Mouse (Mus musculus) erythroblast, adult 5-6 weeks (primary cell): ENCODE measurements around the gene Ccdc71. TPM values are rescaled to one million over a fixed set of nuclear protein-coding genes. Genes with fewer than 3 reads are reported as not detected.

Experiments
- ATAC-seq: replicated peaks from 2 replicates; pipeline ENCODE4 v1.8.0; 2016; ENCODE audit warnings: moderate number of reproducible peaks, mild to moderate bottlenecking, moderate TSS enrichment, inconsistent platforms; ENCODE audit not compliant: poor library complexity, low FRiP score, severe bottlenecking
- total RNA-seq, 2 experiments: library from RNA; stranded (forward) in 1 of 2; stranded (reverse) in 1 of 2; fragments of 150-400 nt in 1 of 2; fragments of 200-764, 138-1000 nt in 1 of 2; gene quantifications; 2 replicates each; pipeline versions ENCODE4 v1.2.3 to v1.2.4; 2015 to 2017; ENCODE audit warnings: low replicate concordance in 2 of 2

The Ccdc71 gene
- total RNA-seq, 2 experiments from 2014 or later, result 5.8 to 21.7 TPM

GRCm38 (mm10) chr9:108455747-108456571 lies 4.4 kb upstream of the Ccdc71 start:
- ATAC-seq, result no peak

DNA sequence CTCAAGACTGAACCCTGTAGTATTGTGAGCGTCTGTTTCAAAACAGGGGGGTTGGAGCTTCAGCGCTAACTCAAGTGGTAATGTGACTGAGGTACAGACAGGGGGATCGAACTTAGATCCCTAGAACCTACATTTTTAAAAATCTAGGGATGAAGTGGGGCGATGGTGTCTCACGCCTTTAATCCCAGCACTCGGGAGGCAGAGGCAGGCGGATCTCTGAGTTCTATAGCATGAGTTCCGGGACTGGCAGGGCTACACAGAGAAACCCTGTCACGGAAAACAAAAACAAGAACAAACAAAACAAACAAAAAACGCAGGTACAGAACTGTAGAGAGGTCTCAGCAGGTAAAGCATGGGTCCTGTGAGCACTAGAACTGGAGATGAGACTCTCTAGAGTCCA lies 3.4 kb upstream of the Ccdc71 start:
- ATAC-seq, result no peak

DNA sequence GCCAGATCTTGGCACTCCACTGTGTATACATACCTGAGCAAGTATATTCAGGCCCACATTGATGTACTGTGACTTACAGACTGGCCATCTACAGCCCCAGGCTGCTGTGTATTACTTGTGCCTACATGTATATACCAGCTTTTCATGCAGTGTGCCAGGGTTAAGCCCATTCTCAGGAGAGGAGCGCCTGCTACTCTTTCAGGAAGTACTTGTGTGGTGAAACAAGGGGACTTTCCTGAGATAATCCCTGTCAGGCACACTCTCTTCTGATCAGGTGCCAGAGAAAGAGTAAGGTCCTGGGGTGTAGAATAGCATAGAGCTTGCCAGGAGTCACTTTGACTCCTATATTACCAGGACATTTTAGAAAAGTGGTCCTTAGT lies 398 bp upstream of the Ccdc71 start:
- peak; percentile 15; the same call in 1 of the 2 replicates for ATAC-seq

DNA sequence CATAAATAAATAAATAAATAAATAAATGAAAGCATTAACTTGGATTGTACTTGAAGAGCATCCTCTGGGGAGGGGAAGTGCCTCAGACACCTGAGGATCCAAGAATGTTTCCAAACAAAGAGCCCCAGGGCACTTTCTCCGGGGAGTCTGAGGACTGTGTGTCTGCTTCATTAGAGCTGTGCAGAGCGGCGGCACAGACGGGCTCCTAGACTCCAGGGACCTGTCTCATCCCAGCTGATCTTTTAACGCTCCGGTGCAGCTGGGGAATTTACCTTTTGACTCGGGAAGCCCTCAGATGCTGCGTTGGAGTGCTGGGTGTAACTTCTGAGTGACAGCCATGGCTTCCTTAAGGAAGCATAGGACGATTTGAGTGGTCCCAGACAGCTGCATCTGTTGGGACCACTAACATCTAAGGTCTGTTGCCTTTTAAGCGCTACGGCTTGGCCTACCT lies 879 bp downstream of the Ccdc71 start, which contains the start of gene Klhdc8b:
Gene Klhdc8b (minus strand): TSS at position 401 of the 451 bp plus-strand sequence.
- no peak for ATAC-seq

DNA sequence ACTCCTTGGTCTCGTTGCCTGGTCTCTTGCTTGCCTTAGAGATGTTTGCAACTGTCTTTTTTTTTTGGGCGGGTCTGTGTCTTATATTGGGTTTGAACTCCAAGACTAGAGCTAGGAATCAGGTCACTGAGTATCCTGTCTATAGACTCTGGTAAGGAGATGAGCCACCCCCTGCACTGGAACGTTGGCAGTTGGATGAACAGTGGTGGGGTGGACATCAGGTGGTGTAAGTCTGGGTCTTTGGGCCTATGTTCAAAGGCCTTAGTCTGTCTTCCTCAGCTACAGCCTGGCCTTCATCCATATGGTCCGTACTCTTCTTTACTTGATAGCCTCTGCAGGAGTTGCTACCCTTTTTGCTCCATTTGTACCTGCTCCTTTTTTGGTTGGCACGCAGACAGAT lies 1.3 kb downstream of the Ccdc71 start:
- no peak for ATAC-seq

DNA sequence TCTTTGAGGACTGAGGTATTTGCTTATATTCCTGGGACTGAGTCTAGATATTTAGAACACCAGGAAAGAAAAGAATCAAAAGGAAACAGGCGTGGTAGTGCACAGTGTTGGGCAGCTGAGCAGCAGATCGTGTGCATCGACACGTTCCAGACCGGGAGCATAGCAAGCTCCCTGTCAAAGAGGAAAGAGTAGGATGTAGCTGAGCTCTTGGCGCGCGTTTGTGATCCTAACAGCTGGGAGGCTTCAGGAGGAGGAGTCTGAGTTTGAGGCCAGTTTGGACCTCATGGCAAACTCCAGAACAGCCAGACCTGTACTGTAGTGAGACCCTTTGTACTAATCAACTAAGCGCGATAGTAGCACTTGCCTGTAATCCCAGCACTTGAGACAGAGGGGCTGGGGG lies 1.9 kb downstream of the Ccdc71 start:
- no peak for ATAC-seq

DNA sequence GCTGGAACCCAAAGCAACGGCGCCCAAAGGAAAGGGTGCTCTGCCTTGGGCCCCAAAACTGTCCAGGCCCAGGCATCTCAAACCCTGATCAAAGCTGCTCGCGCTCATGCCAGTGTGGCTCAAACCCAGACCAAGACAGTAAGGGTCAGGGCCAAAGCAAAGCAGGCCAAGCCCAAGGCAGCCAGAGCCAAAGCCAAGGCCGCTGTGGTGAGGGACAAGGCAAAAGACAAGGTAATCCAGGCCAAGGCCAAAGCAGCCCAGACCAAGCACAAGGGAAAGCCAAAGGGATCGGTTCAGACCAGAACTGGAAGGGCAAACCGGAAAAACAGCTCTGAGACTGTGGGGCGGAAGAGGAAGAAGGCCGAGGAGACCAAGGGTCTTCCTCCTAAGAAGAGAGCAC lies 3.4 kb downstream of the Ccdc71 start:
- no peak for ATAC-seq

DNA sequence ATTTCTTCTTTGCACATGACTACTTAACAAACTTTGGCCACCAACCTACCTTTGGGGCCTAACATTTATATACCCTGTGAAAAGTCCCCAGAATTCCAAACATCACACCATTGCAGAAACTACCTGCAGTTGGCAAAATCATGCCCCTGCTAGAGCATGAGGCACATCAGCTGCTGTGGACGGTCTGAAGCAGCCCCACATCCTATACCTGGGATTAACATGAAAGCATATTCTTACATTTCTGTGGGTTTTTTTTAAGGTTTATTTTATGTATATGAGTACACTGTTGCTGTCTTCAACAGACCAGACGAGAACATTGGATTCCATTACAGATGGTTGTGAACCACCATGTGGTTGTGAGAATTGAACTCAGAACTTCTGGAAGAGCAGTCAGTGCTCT lies 5.9 kb downstream of the Ccdc71 start:
- no peak for ATAC-seq

DNA sequence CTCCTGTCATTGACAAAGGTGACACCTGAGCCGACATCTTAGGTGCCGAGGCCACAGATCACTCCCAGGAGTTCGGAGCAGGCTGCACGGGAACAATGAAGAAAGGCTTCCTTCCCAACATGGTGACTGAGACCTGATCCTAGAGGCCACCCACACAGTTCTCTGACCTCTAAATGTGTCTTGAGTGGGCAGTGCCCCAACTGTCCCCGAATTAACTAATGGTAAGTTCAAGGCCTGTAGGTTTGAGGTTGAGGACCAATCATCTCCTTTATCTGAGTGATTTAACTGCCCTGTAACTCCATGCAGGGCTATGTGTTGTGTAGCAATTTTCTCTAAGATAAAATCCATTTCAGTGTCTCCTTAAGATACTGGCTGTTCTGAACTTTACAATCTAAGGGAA lies 9.1 kb downstream of the Ccdc71 start:
- no peak for ATAC-seq

- no peak for ATAC-seq
Measured at GRCm38 (mm10) chr9:108469845-108470244, 9.5 kb downstream of the Ccdc71 start.

- peak; percentile 28; the same call in 1 of the 2 replicates for ATAC-seq
Measured at GRCm38 (mm10) chr9:108474528-108474927, 14.2 kb downstream of the Ccdc71 start.

DNA sequence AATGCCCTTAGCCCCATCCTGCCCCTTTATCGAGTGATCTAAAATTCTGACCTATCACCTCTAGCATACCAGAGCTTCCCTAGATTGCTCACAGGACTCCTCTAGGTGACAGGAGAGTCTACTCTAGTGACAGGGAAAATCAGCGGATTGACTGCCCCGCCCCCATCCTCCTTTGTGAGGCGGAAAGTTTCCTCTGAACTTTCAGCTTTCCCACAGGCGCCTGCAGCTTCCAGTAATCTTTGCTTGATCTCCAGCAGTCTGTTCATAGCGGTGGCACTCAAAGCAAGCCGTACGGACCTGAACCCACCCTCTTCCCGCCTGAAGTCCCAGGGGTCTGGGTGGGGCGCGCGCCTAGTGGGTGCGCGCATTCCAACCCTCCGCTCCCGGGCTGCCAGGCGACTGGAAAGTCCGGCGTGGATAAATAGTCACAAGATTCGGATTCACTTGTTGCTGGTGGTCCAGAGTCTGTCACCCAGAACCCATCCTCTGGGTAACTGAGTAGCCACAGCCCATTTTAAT lies 18.4 kb downstream of the Ccdc71 start:
- ATAC-seq, result no peak

- no peak for ATAC-seq
Measured at GRCm38 (mm10) chr9:108479241-108479640, 18.9 kb downstream of the Ccdc71 start.

DNA sequence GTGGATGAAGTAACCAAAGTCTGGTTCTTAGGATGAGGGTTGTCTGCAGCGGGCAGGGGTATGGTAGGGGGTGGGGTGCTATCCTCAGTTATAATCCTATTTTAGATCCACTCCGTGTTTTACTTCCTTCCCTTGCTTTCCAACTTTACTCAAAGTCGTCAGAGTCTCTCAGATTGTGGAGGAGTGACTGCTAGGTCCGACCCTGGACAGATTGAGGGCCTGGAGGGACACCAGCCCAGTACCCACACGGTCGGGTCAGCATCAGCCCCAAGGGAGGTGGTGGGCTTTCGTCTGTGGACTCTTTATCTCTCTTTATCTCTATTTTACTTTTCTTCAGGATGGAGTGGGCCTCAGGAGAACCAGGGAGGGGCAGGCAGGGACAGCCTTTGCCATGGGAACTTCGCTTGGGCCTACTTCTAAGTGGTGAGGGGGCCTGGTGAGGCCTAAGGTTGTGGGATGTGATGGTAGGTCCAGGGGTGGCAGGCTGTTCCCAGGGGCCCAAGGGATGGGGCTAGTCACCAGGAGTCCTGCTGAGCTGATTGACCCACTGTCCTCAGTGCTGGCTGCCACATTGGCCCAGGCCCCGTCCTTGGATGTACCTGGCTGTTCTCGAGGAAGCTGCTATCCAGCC lies 19.5 kb downstream of the Ccdc71 start, which contains the start of gene Lamb2:
Gene Lamb2 (plus strand): TSS at position 16 of the 631 bp plus-strand sequence.
- ATAC-seq, result no peak

DNA sequence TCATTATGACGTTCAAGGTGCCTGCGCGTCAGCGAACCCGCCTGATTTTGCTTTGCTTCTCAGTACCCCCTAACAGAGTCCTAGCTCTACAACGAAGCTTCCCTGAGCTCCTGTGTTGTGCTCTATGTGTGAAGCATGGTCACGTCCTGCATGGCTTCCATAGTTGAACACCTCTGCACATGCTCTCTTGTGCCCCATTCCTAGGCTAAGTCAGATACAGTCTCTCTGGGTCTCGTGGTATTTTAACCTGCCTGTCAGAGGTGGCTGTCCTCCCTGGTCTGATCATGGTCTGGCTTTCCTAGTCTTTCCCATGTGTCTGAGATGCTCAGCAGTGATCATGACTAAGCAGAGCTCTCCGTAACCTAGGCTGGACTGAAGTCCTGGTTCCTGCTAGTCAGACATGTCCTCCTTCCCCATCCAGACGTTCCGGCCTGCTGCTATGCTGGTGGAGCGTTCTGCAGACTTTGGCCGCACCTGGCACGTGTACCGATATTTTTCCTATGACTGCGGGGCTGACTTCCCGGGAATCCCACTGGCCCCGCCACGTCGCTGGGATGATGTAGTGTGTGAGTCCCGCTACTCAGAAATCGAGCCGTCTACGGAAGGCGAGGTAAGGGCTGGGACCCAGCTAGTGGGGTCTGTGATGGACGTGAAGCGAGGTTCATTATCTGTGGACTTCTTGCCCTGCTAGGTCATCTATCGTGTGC lies 20.6 kb downstream of the Ccdc71 start:
- ATAC-seq, result no peak

DNA sequence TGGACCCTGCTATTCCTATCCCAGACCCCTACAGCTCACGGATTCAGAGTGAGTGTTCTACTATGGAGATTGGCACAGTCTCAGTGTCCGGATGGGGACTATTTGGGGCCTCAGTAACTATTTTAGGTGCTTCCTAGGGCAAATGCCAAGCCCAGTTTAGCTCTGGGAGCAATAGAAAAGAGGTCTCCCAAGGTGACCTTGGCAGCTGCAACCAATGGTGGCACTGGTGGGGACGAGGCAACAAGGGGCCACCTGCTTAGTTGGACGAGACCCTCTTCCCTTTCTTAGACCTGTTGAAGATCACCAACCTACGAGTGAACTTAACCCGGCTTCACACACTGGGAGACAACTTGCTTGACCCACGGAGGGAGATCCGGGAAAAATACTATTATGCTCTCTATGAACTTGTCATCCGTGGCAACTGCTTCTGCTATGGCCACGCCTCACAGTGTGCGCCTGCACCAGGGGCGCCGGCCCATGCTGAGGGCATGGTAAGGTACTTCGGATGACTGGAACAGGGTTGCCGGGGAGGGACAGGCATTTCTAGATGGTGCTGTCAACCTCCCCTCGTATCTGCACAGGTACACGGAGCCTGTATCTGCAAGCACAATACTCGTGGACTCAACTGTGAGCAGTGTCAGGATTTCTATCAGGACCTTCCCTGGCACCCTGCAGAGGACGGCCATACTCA lies 21.3 kb downstream of the Ccdc71 start:
- ATAC-seq, result no peak

GRCm38 (mm10) chr9:108483051-108483790 lies 22.9 kb downstream of the Ccdc71 start:
- no peak for ATAC-seq

GRCm38 (mm10) chr9:108484021-108484420 lies 23.7 kb downstream of the Ccdc71 start:
- no peak for ATAC-seq

DNA sequence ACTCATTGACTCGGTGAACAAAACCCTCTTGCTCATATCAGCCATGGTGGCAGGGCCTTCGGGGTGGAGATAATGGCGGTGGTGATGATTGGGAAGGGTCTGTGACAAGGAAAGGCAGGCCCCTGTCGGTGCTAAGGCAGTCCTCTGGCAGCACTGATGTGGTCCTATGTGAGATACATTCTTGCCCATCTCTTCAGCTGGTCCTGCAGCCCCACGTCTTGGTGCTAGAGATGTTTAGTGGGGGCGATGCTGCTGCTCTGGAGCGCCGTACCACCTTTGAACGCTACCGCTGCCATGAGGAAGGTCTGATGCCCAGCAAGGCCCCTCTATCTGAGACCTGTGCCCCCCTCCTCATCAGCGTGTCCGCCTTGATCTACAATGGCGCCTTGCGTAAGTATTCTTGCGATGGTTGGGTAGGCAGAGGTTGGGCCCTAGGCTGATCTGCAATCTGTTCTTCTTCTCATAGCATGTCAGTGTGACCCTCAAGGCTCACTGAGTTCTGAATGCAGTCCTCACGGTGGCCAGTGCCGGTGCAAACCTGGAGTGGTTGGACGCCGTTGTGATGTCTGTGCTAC lies 25.1 kb downstream of the Ccdc71 start:
- no peak for ATAC-seq
